25 mouse cellular contexts compared by ENCODE assay signal in genomic region chr4:106805890-106806289, GRCm38 (mm10). TPM values are rescaled to one million over a fixed set of nuclear protein-coding genes. Genes with fewer than 3 reads are reported as not detected.
DNase-seq lines count a peak whose midpoint lies in the region; ATAC-seq and TF ChIP-seq lines count a peak whose summit lies in the region.
"Had no signal": no experiment of that assay in that cellular context is flagged by ENCODE, and none has a peak within 500 bp of the region (broad histone marks: within the 10 kb centered on the region; RNA-seq: fewer than 3 reads in every experiment).

No protein-coding gene starts in this region.

- H3K4me1 ChIP-seq in forebrain, embryonic 10.5 days = peaks cover 17% of the 10 kb centered on the region
- H3K4me1 ChIP-seq in forebrain, postnatal 0 days (ENCODE audit: insufficient read depth) = no peaks in the 10 kb centered on the region
- H3K4me1 ChIP-seq in hindbrain, embryonic 10.5 days (replicated peaks) = peaks cover 20% of the 10 kb centered on the region
- peaks cover 7% of the 10 kb centered on the region for H3K4me1 ChIP-seq in hindbrain, embryonic 12.5 days
- peaks cover 63% of the 10 kb centered on the region for H3K4me1 ChIP-seq in liver, embryonic 13.5 days (replicated peaks)

- 0 out of 2 replicates have a peak overlapping the region, but pooled peaks have one; percentile 13 for H3K27ac ChIP-seq in forebrain, embryonic 10.5 days
- H3K27ac ChIP-seq in forebrain, postnatal 0 days (ENCODE audit: low read depth, low read length) = no peak overlapping the region
- 0 out of 2 replicates have a peak overlapping the region, but pooled peaks have one; percentile 18 for H3K27ac ChIP-seq in hindbrain, embryonic 10.5 days
- no peak overlapping the region for H3K27ac ChIP-seq in hindbrain, embryonic 12.5 days
- H3K27ac ChIP-seq in liver, embryonic 13.5 days = peak overlapping the region; percentile 92
- H3K27ac ChIP-seq: embryonic facial prominence, embryonic 15.5 days; forebrain, embryonic 12.5 days; hindbrain, embryonic 13.5 days; limb, embryonic 15.5 days; neural tube, embryonic 15.5 days; stomach, embryonic 15.5 days had no signal

- no peak for TF ChIP-seq CTCF in forebrain, postnatal 0 days (IDR thresholded peaks at IDR 0.05; ENCODE audit: low read depth)

- H3K36me3 ChIP-seq in forebrain, embryonic 10.5 days (replicated peaks) = no peaks in the 10 kb centered on the region
- no peaks in the 10 kb centered on the region for H3K36me3 ChIP-seq in forebrain, postnatal 0 days (ENCODE audit: insufficient read depth)
- H3K36me3 ChIP-seq in hindbrain, embryonic 10.5 days = no peaks in the 10 kb centered on the region
- no peaks in the 10 kb centered on the region for H3K36me3 ChIP-seq in hindbrain, embryonic 12.5 days
- H3K36me3 ChIP-seq in liver, embryonic 13.5 days = peaks cover 10% of the 10 kb centered on the region
- H3K36me3 ChIP-seq: embryonic facial prominence, embryonic 15.5 days; forebrain, embryonic 12.5 days; hindbrain, embryonic 13.5 days; intestine, embryonic 15.5 days; limb, embryonic 15.5 days; neural tube, embryonic 15.5 days; stomach, embryonic 15.5 days had no signal

- peaks cover 37% of the 10 kb centered on the region for H3K27me3 ChIP-seq in forebrain, embryonic 10.5 days (ENCODE audit: poor library complexity, severe bottlenecking)
- no peaks in the 10 kb centered on the region for H3K27me3 ChIP-seq in forebrain, postnatal 0 days (ENCODE audit: insufficient read depth, low read length)
- peaks cover 28% of the 10 kb centered on the region for H3K27me3 ChIP-seq in hindbrain, embryonic 10.5 days (ENCODE audit: insufficient read depth, poor library complexity, severe bottlenecking)
- peaks cover 28% of the 10 kb centered on the region for H3K27me3 ChIP-seq in hindbrain, embryonic 12.5 days
- H3K27me3 ChIP-seq in liver, embryonic 13.5 days = 0 out of 2 replicates have a peak, but pooled peaks cover 3% of the 10 kb centered on the region
- H3K27me3 ChIP-seq: embryonic facial prominence, embryonic 15.5 days; intestine, embryonic 15.5 days; limb, embryonic 15.5 days; stomach, embryonic 15.5 days had no signal

- WGBS in forebrain, embryonic 10.5 days = 47% methylated on average over 2 of the region's 2 CpGs
- WGBS in forebrain, postnatal 0 days = 54% methylated on average over 2 of the region's 2 CpGs
- 44% methylated on average over 2 of the region's 2 CpGs for WGBS in hindbrain, embryonic 10.5 days
- WGBS in hindbrain, embryonic 12.5 days = 59% methylated on average over 2 of the region's 2 CpGs
- 46% methylated on average over 2 of the region's 2 CpGs for WGBS in liver, embryonic 13.5 days (ENCODE audit: insufficient replicate concordance)

- H3K4me3 ChIP-seq in forebrain, embryonic 10.5 days = no peak overlapping the region
- H3K4me3 ChIP-seq in forebrain, postnatal 0 days (ENCODE audit: low read depth, low read length) = no peak overlapping the region
- H3K4me3 ChIP-seq in hindbrain, embryonic 10.5 days = no peak overlapping the region
- H3K4me3 ChIP-seq in hindbrain, embryonic 12.5 days = no peak overlapping the region
- H3K4me3 ChIP-seq in liver, embryonic 13.5 days (replicated peaks) = peak overlapping the region; percentile 73
- H3K4me3 ChIP-seq: forebrain, embryonic 12.5 days; hindbrain, embryonic 13.5 days; limb, embryonic 15.5 days; myocyte; neural tube, embryonic 15.5 days had no signal

- no peak overlapping the region for H3K9ac ChIP-seq in forebrain, postnatal 0 days
- H3K9ac ChIP-seq in hindbrain, embryonic 12.5 days = no peak overlapping the region
- H3K9ac ChIP-seq in liver, embryonic 13.5 days = peak overlapping the region; percentile 84
- H3K9ac ChIP-seq: embryonic facial prominence, embryonic 15.5 days; forebrain, embryonic 12.5 days; hindbrain, embryonic 13.5 days; intestine, embryonic 15.5 days; limb, embryonic 15.5 days; neural tube, embryonic 15.5 days; stomach, embryonic 15.5 days had no signal

- no peak overlapping the region for H3K4me2 ChIP-seq in forebrain, postnatal 0 days (ENCODE audit: low read depth)
- no peak overlapping the region for H3K4me2 ChIP-seq in hindbrain, embryonic 12.5 days (replicated peaks)
- H3K4me2 ChIP-seq in liver, embryonic 13.5 days = peak overlapping the region; percentile 88
- H3K4me2 ChIP-seq: forebrain, embryonic 12.5 days; hindbrain, embryonic 13.5 days; limb, embryonic 15.5 days; neural tube, embryonic 15.5 days had no signal

- H3K9me3 ChIP-seq in forebrain, embryonic 10.5 days = peaks cover 10% of the 10 kb centered on the region; the same call in 1 of the 2 replicates
- no peaks in the 10 kb centered on the region for H3K9me3 ChIP-seq in forebrain, postnatal 0 days (ENCODE audit: low read length)
- 0 out of 2 replicates have a peak, but pooled peaks cover 1% of the 10 kb centered on the region for H3K9me3 ChIP-seq in hindbrain, embryonic 10.5 days
- H3K9me3 ChIP-seq in hindbrain, embryonic 12.5 days (replicated peaks) = no peaks in the 10 kb centered on the region
- 0 out of 2 replicates have a peak, but pooled peaks cover 7% of the 10 kb centered on the region for H3K9me3 ChIP-seq in liver, embryonic 13.5 days (replicated peaks)
- H3K9me3 ChIP-seq: embryonic facial prominence, embryonic 15.5 days; hindbrain, embryonic 13.5 days; intestine, embryonic 15.5 days; limb, embryonic 15.5 days; neural tube, embryonic 15.5 days; stomach, embryonic 15.5 days had no signal

- DNase-seq in forebrain, embryonic 10.5 days (ENCODE audit: extremely low spot score, low spot score) = no peak
- DNase-seq in forebrain, postnatal 0 days = no peak
- DNase-seq in hindbrain, embryonic 10.5 days (ENCODE audit: low spot score) = no peak
- DNase-seq in 416B (ENCODE audit: low read depth) = peak; percentile 37
- no peak for DNase-seq in liver, embryonic 13.5 days
- DNase-seq in adrenal gland, adult 8-10 months = no peak
- DNase-seq: adrenal gland, postnatal 36 days; cerebellum, adult 11-12 months; cerebellum, postnatal 14 days; embryo, embryonic 11 days; gastrocnemius, postnatal 25 days; lung, postnatal 10 days; midbrain, embryonic 14.5 days; thymus, adult 18-20 months; thymus, postnatal 4 days had no signal

- no peak for ATAC-seq in forebrain, postnatal 0 days
- ATAC-seq in hindbrain, embryonic 12.5 days (ENCODE audit: low FRiP score) = no peak
- no peak for ATAC-seq in liver, embryonic 13.5 days (ENCODE audit: low read depth)
- no peak for ATAC-seq in inflammation-experienced regulatory T-cells, adult 6 months
- ATAC-seq: intestine, embryonic 15.5 days had no signal

RNA-seq across cellular contexts. Expression of gene Acot11, which starts 1.1 kb away (rescaled TPM):
- polyA plus RNA-seq in forebrain, embryonic 10.5 days (2016; fragmentation: Nextera tagmentation; extraction: Ambion mirVana) = 1.9 and 2.1 TPM in 2 replicates
- total RNA-seq in forebrain, postnatal 0 days (2014; rRNA removed) = 3.4 and 5.5 TPM in 2 replicates
- 0.75 and 1.2 TPM in 2 replicates for polyA plus RNA-seq in forebrain, postnatal 0 days (2015; fragmentation: Nextera tagmentation; extraction: Ambion mirVana)
- polyA plus RNA-seq in hindbrain, embryonic 10.5 days (2016; fragmentation: Nextera tagmentation; extraction: Ambion mirVana) = 1.8 and 2.2 TPM in 2 replicates
- polyA plus RNA-seq in hindbrain, embryonic 12.5 days (2016; fragmentation: Nextera tagmentation; extraction: Ambion mirVana) = 2.4 TPM in 2 replicates
- polyA plus RNA-seq in liver, embryonic 13.5 days (2015; fragmentation: Nextera tagmentation; extraction: Ambion mirVana) = 5.0 TPM in 2 replicates
- 1 to 10 TPM; 3.5 to 9.2 (median 5.8) TPM for polyA plus RNA-seq in inflammation-experienced regulatory T-cells, adult 6 months (2017; shearing (Covaris generic))
- total RNA-seq in adrenal gland, adult 8-10 months (2022) = 10 to 100 TPM in 3 of 4 experiments, 1 to 10 TPM in 1; 7.7 to 65.3 (median 27.8) TPM

Comparison
In these comparisons a context has a peak if more than half of its experiments do, and no peak if none do; other contexts are left out.
1. H3K27ac ChIP-seq: peak in forebrain, embryonic 10.5 days (single experiment), hindbrain, embryonic 10.5 days (single experiment) and liver, embryonic 13.5 days (single experiment); none in forebrain, postnatal 0 days (single experiment) and hindbrain, embryonic 12.5 days (single experiment).